Mouse (Mus musculus): ENCODE measurements around the gene Ufc1. TPM values are rescaled to one million over a fixed set of nuclear protein-coding genes. Genes with fewer than 3 reads are reported as not detected.

The Ufc1 gene
- total and polyA plus RNA-seq, 3 experiments = 71.0 to 408 (median 101) TPM

DNA sequence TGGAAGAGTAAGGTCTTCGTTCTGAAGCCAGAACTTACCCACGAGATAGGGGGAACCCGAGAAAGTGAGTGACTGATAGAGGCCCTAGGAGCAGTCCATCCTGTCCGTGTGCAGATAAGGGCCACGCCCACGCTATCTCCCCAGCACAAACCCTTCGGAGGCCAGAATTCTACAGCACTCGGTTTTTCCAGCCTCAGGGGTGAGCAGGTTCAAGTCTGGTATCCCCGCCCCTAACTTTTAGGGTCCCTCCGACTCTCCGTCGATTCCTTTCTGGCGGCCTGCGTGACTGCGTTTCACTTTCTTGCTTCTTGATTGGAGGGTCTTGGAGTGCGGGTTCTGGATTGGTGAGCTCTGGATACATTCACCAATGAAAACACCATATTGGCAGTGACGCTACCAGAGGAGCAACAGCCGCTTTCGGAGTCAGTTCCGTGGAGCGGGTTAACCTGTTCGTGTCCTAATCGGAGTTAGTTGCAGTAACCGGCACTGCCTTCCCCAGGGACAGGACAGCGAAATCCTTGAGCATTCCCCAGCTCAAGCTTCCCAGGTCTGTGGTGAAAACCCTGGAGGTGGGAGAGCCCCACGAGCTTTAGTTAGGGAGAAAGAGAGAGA, 13.8 kb downstream of the Ufc1 start, which contains the start of gene Ppox:
Ppox (minus strand) TSS at position 271 of the 612 bp plus-strand sequence.
- H3K9me3 ChIP-seq (replicated peaks; ENCODE audit: insufficient read depth, low read length) = no peaks in the 10 kb centered on the region
- peaks cover 0 to 10% of the 10 kb centered on the region in 2 experiments; a peak in 1 of 4 replicates for H3K4me1 ChIP-seq (ENCODE audit: control insufficient read depth in 1 of 2, insufficient read depth in 2 of 2, low read length in 2 of 2)
- peak; percentile 99 for DNase-seq (ENCODE audit: low read depth, low spot score)
- peak within 1 kb of the TSS; percentile 93 for H3K27ac ChIP-seq (ENCODE audit: control insufficient read depth, low read depth, low read length)
- peaks cover 1 to 10% of the 10 kb centered on the region in 2 experiments for H3K36me3 ChIP-seq (ENCODE audit: control insufficient read depth in 1 of 2, insufficient read depth in 2 of 2, low read length in 2 of 2)
- H3K27me3 ChIP-seq (ENCODE audit: control insufficient read depth in 1 of 2, insufficient read depth in 2 of 2, low read length in 2 of 2) = no peaks in the 10 kb centered on the region
- peak within 1 kb of the TSS; percentile 62 to 80 for H3K4me3 ChIP-seq (ENCODE audit: control insufficient read depth in 1 of 2, insufficient read depth in 1 of 2, low read depth in 2 of 2, low read length in 2 of 2)
- H3K79me2 ChIP-seq (ENCODE audit: control insufficient read depth, insufficient read depth, low read length, poor library complexity) = peaks cover 4% of the 10 kb centered on the region; the same call in 1 of the 2 replicates
- H3K9ac ChIP-seq (ENCODE audit: control insufficient read depth, low read depth, low read length, poor library complexity, severe bottlenecking) = peak within 1 kb of the TSS; percentile 85
- TF ChIP-seq GATA1 (IDR thresholded peaks at IDR 0.05; ENCODE audit: low read depth, low read length) = peak; percentile 99
- peak; percentile 79 for TF ChIP-seq MYB (IDR thresholded peaks at IDR 0.05; ENCODE audit: low read depth, low read length)
- no peak for TF ChIP-seq ZMIZ1 (IDR thresholded peaks at IDR 0.05; ENCODE audit: low read depth, low read length)
- no peak for TF ChIP-seq ZC3H11A (IDR thresholded peaks at IDR 0.05; ENCODE audit: low read depth, low read length)
- TF ChIP-seq RAD21 (IDR thresholded peaks at IDR 0.05; ENCODE audit: low read depth, low read length) = no peak
- peak; percentile 98 for TF ChIP-seq TCF12 (IDR thresholded peaks at IDR 0.05; ENCODE audit: low read depth, low read length)
- TF ChIP-seq MEF2A (IDR thresholded peaks at IDR 0.05; ENCODE audit: extremely low read depth, insufficient replicate concordance, low read depth, low read length, poor library complexity, severe bottlenecking) = no peak
- no peak for TF ChIP-seq UBTF (IDR thresholded peaks at IDR 0.05; ENCODE audit: borderline replicate concordance, insufficient read depth, low read depth, low read length)
- no peak for TF ChIP-seq CHD1 (IDR thresholded peaks at IDR 0.05; ENCODE audit: low read depth, low read length)
- peak; percentile 9; the same call in 1 of the 2 replicates for TF ChIP-seq USF1 (IDR thresholded peaks at IDR 0.05; ENCODE audit: low read depth, low read length)
- no peak for TF ChIP-seq ZNF384 (IDR thresholded peaks at IDR 0.05; ENCODE audit: low read depth, low read length)
- peak; percentile 87 for TF ChIP-seq RCOR1 (IDR thresholded peaks at IDR 0.05; ENCODE audit: low read depth, low read length)
- TF ChIP-seq ZKSCAN1 (IDR thresholded peaks at IDR 0.05; ENCODE audit: low read depth, low read length) = no peak
- no peak for TF ChIP-seq SMC3 (IDR thresholded peaks at IDR 0.05; ENCODE audit: low read depth, low read length)
- no peak for TF ChIP-seq POLR2AphosphoS5 (IDR thresholded peaks at IDR 0.05; ENCODE audit: borderline replicate concordance, low read depth, low read length)
- no peak for TF ChIP-seq E2F4 (IDR thresholded peaks at IDR 0.05; ENCODE audit: borderline replicate concordance, low read depth, low read length)
- peak; percentile 41; the same call in 1 of the 2 replicates for TF ChIP-seq CHD2 (IDR thresholded peaks at IDR 0.05; ENCODE audit: low read length)
- no peak for TF ChIP-seq JUND (IDR thresholded peaks at IDR 0.05; ENCODE audit: low read depth, low read length)
- TF ChIP-seq POLR2A (IDR thresholded peaks at IDR 0.05; ENCODE audit: control insufficient read depth in 1 of 2, insufficient read depth in 1 of 2, low read depth in 1 of 2, low read length in 2 of 2, poor library complexity in 1 of 2) = peak; percentile 29 to 82; a peak in 2 of 4 replicates
- TF ChIP-seq GABPA (IDR thresholded peaks at IDR 0.05; ENCODE audit: low read depth, low read length) = no peak
- peak; percentile 73 for TF ChIP-seq KAT2A (conservative IDR thresholded peaks at IDR 0.05; ENCODE audit: low read depth, low read length)
- TF ChIP-seq POLR2AphosphoS2 (IDR thresholded peaks at IDR 0.05; ENCODE audit: low read length) = peak; percentile 80
- TF ChIP-seq BHLHE40 (IDR thresholded peaks at IDR 0.05; ENCODE audit: borderline replicate concordance, low read depth, low read length) = no peak; the same call in 1 of the 2 replicates
- peak; percentile 84 for TF ChIP-seq TBP (IDR thresholded peaks at IDR 0.05; ENCODE audit: low read depth, low read length)
- TF ChIP-seq TAL1 (IDR thresholded peaks at IDR 0.05; ENCODE audit: low read length) = peak; percentile 95
- peak; percentile 60 for TF ChIP-seq ELF1 (IDR thresholded peaks at IDR 0.05; ENCODE audit: low read depth, low read length)
- TF ChIP-seq MXI1 (IDR thresholded peaks at IDR 0.05; ENCODE audit: low read depth, low read length) = peak; percentile 79
- peak; percentile 98 for TF ChIP-seq SIN3A (IDR thresholded peaks at IDR 0.05; ENCODE audit: low read length)
- peak; percentile 66; the same call in 1 of the 2 replicates for TF ChIP-seq MAZ (IDR thresholded peaks at IDR 0.05; ENCODE audit: low read depth, low read length)
- TF ChIP-seq MAX (IDR thresholded peaks at IDR 0.05; ENCODE audit: low read length) = peak; percentile 74
- peak; percentile 92 to 96 for TF ChIP-seq EP300 (IDR thresholded peaks at IDR 0.05; ENCODE audit: low read depth in 1 of 2, low read length in 2 of 2)
- no peak; the same call in 1 of the 2 replicates for TF ChIP-seq MAFK (IDR thresholded peaks at IDR 0.05; ENCODE audit: borderline replicate concordance, low read depth, low read length)
- peak; percentile 36; the same call in 1 of the 2 replicates for TF ChIP-seq NRF1 (IDR thresholded peaks at IDR 0.05; ENCODE audit: insufficient read depth, low read depth, low read length, poor library complexity, severe bottlenecking)
- TF ChIP-seq MYC (IDR thresholded peaks at IDR 0.05; ENCODE audit: low read depth, low read length) = peak; percentile 51; the same call in 1 of the 2 replicates
- no peak for TF ChIP-seq USF2 (IDR thresholded peaks at IDR 0.05; ENCODE audit: borderline replicate concordance in 1 of 2, insufficient read depth in 1 of 2, low read depth in 1 of 2, low read length in 2 of 2)
- TF ChIP-seq NELFE (IDR thresholded peaks at IDR 0.05; ENCODE audit: low read depth, low read length) = peak; percentile 68

Data from MEL (cell line).